Mouse (Mus musculus) erythroblast, embryonic 14.5 days (primary cell): ENCODE data around the gene Dtnb. TPM values are rescaled to one million over a fixed set of nuclear protein-coding genes. Genes with fewer than 3 reads are reported as not detected.

Source experiments
- H3K27me3 ChIP-seq: 2 replicates; pipeline ENCODE4 v1.6.1; 2012; ENCODE audit warnings: inconsistent platforms; ENCODE audit not compliant: control insufficient read depth
- H3K36me3 ChIP-seq: 2 replicates; pipeline ENCODE4 v1.6.1; 2012; ENCODE audit warnings: mild to moderate bottlenecking, inconsistent platforms; ENCODE audit not compliant: control insufficient read depth
- H3K4me1 ChIP-seq: 2 replicates; pipeline ENCODE4 v1.6.1; 2012; ENCODE audit warnings: inconsistent platforms; ENCODE audit not compliant: control insufficient read depth
- H3K4me3 ChIP-seq: replicated peaks from 2 replicates; pipeline ENCODE3; 2012; ENCODE audit warnings: moderate library complexity, mild to moderate bottlenecking, inconsistent platforms
- H3K9me3 ChIP-seq: 2 replicates; pipeline ENCODE4 v1.6.1; 2012; ENCODE audit warnings: low read length, inconsistent platforms, mixed read lengths; ENCODE audit not compliant: control insufficient read depth
- GATA1 ChIP-seq: IDR thresholded peaks from 2 replicates; pipeline ENCODE4 v1.6.1; 2012; ENCODE audit warnings: low read length, inconsistent platforms, mixed read lengths
- TAL1 ChIP-seq: IDR thresholded peaks from 3 replicates; pipeline ENCODE4 v1.6.1; 2012; ENCODE audit warnings: low read length, inconsistent platforms, mixed read lengths
- polyA plus RNA-seq: library from polyadenylated mRNA; stranded (reverse); fragments of >175 nt; gene quantifications from 2 replicates; pipeline ENCODE4 v1.2.3, GENCODE M21; 2012

Dtnb gene
- polyA plus RNA-seq, 1 experiment, result 33.4 TPM

DNA sequence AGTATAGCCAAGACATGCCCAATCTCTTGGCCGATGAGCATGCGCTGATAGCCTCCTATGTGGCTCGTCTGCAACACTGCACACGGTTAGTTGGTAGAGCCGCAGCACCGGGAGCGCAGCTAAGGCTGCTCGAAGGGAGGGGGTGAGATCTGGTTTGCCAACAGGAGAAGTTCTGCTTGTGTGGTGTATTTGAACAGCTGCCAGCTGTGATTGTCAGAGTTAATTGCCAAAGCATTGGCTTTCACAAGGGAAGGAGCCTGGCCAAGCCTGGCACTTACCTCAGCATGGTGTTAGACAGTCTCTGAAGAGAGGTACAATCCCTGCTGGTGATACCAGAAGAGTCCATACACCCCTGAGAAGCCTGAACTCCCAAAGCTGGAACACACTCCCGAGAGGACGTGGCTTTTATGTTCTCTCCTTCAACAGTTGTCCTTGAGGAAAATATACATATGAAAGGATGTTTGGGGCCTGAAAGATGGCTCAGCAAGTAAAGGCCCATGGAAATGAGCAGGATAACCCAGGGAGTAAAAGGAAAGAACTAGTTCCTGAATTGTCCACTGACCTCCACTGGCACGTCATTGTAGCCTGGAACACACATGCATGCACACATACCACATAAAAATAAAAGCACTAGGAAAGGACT lies 160.6 kb downstream of the Dtnb start:
- TF ChIP-seq TAL1 (no peak), GATA1 (no peak)
- Histone ChIP-seq H3K27me3 (no peaks in the 10 kb centered on the region), H3K9me3 (no peaks in the 10 kb centered on the region), H3K36me3 (peaks cover 6% of the 10 kb centered on the region), H3K4me1 (no peaks in the 10 kb centered on the region), H3K4me3 (no peak overlapping the region)

DNA sequence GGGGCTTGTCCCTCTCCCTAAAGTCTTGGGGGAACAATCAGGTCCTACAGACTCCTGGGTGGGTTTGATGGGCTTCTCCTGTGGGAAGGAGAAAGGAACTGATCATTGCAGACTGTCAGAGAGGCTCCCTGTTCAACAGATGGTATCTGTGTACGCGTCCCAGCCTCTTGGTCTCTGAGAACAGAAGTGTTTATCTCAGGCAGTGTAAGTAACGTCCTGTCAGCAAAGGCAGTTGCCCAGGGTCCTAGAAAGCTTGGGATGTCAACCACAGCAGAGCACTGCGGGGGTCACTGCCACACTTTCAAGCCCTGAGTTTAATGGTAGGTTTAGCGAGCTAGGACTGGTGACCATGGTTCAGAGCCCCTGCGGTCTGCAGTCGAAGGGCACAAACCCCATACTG lies 161.1 kb downstream of the Dtnb start:
- no peak overlapping the region for H3K4me3 ChIP-seq
- H3K36me3 ChIP-seq, result peaks cover 6% of the 10 kb centered on the region
- no peaks in the 10 kb centered on the region; the same call in 1 of the 2 replicates for H3K4me1 ChIP-seq
- H3K27me3 ChIP-seq, result no peaks in the 10 kb centered on the region
- no peaks in the 10 kb centered on the region for H3K9me3 ChIP-seq
- TF ChIP-seq GATA1 (no peak), TAL1 (no peak)

DNA sequence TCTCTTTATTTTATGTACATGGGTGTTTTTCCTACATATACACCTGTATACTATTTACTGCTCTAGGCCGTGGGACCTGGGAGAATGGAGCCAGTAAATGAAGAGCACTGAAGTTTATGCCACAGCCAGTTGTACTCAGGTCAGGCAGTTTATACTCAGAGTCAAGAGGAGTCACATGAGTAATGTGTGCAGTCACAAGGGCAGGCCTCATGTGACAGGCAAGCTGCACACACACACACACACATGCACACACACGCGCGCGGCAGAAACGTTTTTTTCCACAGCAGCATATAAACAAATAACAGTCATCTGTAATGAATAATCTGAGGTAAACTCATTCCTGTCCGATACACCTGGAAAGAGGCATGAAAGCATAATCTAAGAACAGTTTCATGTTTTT lies 164.8 kb downstream of the Dtnb start:
- no peak for TF ChIP-seq TAL1
- TF ChIP-seq GATA1, result no peak
- Histone ChIP-seq H3K36me3 (peaks cover 6% of the 10 kb centered on the region), H3K4me3 (no peak overlapping the region), H3K27me3 (no peaks in the 10 kb centered on the region), H3K9me3 (no peaks in the 10 kb centered on the region), H3K4me1 (peaks cover 3% of the 10 kb centered on the region; the same call in 1 of the 2 replicates)

DNA sequence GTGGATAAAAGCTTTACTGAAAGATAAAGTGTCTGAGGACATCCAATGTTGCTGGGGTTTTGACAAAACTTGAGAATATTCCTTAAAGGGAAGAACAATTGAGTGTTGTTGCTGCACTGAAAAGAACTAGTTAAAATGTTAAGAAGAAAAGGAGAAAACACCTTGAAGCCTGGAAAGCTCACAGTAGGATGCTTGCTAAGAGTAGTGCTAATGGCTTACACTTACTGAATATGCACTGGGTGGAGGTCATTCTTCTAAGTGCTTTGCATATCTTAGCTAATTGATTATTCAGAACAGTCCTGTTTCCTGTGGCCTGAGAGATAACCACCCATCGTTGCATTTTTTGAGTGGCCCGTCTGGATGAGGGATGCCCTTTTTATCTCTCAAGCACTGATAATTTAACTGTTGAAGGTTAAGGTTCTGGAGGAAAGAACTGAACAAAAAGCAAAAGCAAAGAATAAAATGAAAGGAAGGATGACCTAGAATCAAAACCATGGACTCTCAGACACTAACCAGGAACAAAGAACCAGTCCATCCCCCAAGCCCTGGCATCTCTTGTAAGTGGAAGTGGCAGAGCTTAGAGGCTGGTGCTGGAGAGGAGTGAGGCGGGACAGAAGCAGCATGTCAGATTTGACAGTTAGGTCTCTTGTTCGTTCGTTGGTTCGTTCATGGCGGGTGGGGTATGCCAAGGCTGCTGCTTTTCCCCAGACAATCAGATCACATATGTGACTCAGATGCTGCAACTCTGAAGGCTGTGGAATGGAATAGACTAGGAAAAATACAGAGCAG lies 166.8 kb downstream of the Dtnb start:
- Histone ChIP-seq H3K9me3 (no peaks in the 10 kb centered on the region), H3K27me3 (no peaks in the 10 kb centered on the region), H3K4me3 (no peak overlapping the region), H3K36me3 (peaks cover 3% of the 10 kb centered on the region), H3K4me1 (peaks cover 3% of the 10 kb centered on the region; the same call in 1 of the 2 replicates)
- TF ChIP-seq GATA1 (no peak), TAL1 (no peak)

DNA sequence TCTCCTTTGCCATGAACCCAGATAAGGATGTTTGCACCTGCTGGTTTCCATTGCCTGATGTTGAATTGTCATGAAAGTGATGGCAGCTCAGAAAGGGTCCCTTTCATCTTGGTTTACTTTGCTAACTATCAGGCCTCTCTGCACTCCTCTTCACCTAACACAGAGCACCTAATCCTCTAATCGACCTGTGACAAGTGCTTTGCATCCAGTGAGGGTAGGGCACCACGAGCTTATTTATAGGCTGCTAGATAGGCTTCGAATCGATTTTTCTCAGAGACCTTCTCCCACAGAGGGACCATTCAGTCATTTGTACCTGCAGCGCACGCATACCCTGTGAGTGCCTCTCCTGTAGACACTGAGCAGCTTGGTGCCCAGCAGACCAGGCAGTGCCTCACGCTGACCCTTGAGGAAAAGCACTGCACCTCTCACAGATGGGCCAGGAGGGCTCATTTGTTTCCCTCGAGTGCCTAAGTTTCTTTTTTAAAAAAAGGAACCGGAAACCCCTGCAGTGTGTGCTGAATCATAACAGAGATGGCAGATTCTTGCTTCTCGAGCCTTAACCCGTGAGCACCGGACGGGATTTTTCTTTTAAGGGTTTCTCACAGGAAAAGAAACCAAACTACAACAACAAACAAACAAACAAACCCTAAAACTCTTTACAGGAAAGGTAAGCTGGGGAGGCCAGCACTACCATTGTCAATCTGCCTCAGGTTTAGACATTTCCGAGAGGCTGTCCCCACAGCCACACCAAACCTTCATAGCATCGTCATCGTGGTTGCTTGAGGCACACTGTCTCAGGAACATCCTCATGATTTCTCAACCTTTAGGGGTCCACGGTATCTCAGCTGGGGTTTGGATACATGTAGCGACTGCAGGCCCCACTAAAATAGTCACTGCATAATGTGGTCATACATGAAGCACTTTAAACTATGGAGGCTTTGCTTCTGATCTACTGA lies 167.8 kb downstream of the Dtnb start:
- H3K9me3 ChIP-seq, result no peaks in the 10 kb centered on the region
- peaks cover 3% of the 10 kb centered on the region for H3K36me3 ChIP-seq

DNA sequence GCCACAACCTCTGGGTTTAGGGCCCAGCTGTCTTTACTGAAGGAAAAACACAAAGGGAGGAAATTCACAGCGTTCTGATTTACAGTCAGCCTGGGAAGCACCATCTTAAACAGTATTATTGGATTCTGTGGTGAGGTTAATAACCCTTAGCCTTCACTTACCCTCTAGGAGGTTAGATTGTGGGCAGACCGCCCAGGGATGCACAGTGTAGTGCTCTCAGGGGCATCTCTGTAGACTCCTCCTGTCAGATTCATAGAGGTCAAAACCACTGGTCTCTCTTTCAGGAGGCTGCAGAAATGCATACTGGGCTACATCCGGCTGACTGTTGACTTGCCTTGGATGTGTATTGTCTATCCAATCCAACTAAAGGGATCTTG lies 168.5 kb downstream of the Dtnb start:
- Histone ChIP-seq H3K36me3 (peaks cover 3% of the 10 kb centered on the region), H3K9me3 (no peaks in the 10 kb centered on the region), H3K27me3 (no peaks in the 10 kb centered on the region), H3K4me1 (peaks cover 3% of the 10 kb centered on the region; the same call in 1 of the 2 replicates), H3K4me3 (no peak overlapping the region)
- no peak for TF ChIP-seq TAL1
- TF ChIP-seq GATA1, result no peak

More for the DNA sequence above, 167.8 kb downstream of the Dtnb start:
- Histone ChIP-seq H3K27me3 (no peaks in the 10 kb centered on the region), H3K4me1 (peaks cover 3% of the 10 kb centered on the region; the same call in 1 of the 2 replicates), H3K4me3 (no peak overlapping the region)
- no peak for TF ChIP-seq TAL1
- no peak for TF ChIP-seq GATA1

DNA sequence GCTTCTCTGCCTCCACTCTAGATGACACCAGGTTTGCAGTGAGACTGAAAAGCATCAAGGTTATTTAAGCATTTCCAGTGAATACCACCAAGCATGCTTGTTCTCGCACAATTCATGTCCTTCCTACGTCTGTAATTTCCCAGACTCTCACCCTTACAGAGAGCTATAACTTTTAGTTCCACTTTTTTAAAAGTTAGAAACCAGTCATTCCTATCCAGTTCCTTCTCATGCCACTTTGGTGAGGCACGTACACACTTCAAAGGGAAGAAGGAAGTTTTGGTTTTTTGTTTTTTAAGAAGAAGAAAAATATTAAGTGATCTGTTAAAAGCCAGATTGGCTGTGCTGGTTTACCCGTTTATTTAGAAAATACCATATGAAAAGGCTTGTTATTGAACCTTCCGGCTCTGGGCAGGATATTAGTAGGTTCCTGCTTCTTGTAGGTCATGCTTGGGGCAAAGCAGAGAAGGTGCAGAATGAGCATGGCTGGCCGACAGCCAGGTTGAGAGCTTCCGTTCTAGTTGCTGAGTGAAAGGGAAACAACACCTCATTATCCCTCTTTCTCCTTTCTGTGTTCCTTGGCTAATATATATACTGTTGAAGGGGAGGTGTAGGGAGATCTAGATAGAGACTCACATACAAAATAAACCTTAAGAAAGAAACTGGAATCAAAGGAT lies 173.4 kb downstream of the Dtnb start:
- Histone ChIP-seq H3K36me3 (peaks cover 3% of the 10 kb centered on the region), H3K4me1 (no peaks in the 10 kb centered on the region), H3K9me3 (no peaks in the 10 kb centered on the region), H3K4me3 (no peak overlapping the region), H3K27me3 (no peaks in the 10 kb centered on the region)
- TF ChIP-seq TAL1 (no peak), GATA1 (no peak)

DNA sequence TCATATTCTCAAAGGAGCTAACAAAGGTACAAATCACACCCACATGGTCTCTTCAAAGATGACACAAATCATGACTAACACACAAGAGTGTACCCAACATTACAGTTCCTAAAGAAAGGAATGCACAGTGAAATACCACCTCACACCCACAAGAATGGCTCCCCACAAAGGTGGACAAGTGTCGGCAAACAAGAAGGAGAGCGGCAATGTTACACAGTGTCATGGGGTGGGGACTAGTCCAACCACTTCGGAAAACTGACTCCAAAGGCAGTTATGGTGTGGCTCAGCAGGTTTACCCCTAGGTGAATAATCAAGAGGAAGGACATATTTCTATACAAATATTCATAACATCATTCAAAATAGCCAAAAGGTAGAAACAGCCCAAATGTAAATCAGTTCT lies 174.2 kb downstream of the Dtnb start:
- Histone ChIP-seq H3K36me3 (peaks cover 3% of the 10 kb centered on the region), H3K4me1 (no peaks in the 10 kb centered on the region)
- no peak for TF ChIP-seq GATA1
- TF ChIP-seq TAL1, result no peak

More for the DNA sequence above, 174.2 kb downstream of the Dtnb start:
- H3K9me3 ChIP-seq, result no peaks in the 10 kb centered on the region
- H3K27me3 ChIP-seq, result no peaks in the 10 kb centered on the region
- no peak overlapping the region for H3K4me3 ChIP-seq
